Mouse (Mus musculus) bone marrow, adult 2 months (tissue): ENCODE measurements around the gene Miga1.

Experiments
- CTCF ChIP-seq: fragments of 200-500 bp; IDR thresholded peaks from 2 replicates; pipeline ENCODE4 v1.5.1; 2011; ENCODE audit warnings: low read length, control low read depth; ENCODE audit not compliant: control insufficient read depth, insufficient read depth
- POLR2A ChIP-seq: fragments of 200-500 bp; IDR thresholded peaks from 2 replicates; pipeline ENCODE4 v1.6.1; 2011; ENCODE audit warnings: low read depth, mild to moderate bottlenecking, control low read depth, low read length, borderline replicate concordance; ENCODE audit not compliant: control insufficient read depth

GRCm38 (mm10) chr3:152231333-152232100, 108.7 kb downstream of the Miga1 start:
- TF ChIP-seq CTCF = no peak
- TF ChIP-seq POLR2A = no peak
